Mouse (Mus musculus): ENCODE measurements at regions not wholly inside any gene's neighbourhood (a gene's known extent, or its start where the extent isn't known, plus 50 kb on each side); places are given as distances from the start of the nearest gene placed in this dataset.

DNA sequence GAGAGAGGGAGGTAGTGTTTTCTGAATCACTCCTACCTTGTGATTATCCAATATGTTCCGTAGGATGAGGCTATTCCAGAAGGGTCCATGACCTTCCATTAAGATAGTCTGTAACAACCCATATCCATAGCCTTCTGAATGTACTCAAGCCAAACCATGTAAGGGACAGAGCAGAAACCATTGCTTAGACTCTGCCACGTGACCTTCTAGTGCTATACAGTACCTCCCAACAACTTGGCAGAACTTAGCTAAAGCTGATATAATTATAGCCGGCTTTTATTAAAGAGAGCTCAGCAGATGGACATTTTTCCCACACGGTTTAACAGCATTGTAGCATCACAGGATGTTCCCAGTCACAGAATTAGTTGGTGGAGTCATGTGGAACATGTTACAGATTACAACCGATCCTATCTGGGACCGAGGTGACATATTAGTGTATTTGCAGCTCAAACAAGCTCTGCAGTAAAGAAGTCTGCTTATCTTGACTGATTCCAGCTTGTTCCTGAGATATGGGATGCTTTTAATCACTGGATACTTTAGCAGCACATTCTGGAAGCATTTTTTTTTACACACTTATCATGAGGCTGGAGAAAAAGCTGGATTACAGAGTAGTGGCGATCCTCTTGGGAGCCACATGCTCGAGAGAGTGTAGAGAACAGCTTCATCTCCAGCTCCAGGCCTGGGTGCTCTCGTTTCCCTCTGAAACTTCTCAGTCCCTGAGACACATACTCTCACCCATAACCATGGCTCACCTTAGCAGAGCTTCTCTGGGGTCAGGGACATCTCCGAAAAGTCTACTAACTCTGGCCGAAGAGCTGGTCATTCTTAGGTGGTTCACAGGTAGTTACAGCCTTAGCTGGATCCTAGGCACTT, 129.5 kb upstream of the Tmem72 start:
- TF ChIP-seq POLR2A (IDR thresholded peaks at IDR 0.05; ENCODE audit: borderline replicate concordance, low read depth, low read length): no peak
- no peak for TF ChIP-seq CTCF (IDR thresholded peaks at IDR 0.05; ENCODE audit: low read depth, low read length)

Data from bone marrow macrophage, adult 2 months (primary cell).